Mouse (Mus musculus) liver, embryonic 14.5 days (tissue): ENCODE results near the gene Vwa1. TPM values are rescaled to one million over a fixed set of nuclear protein-coding genes. Genes with fewer than 3 reads are reported as not detected.

Experiments used
- ATAC-seq: fragments of 200-750 bp; cut with Nextera tagmentation; 2 replicates; pipeline ENCODE4 v1.8.0; 2017; ENCODE audit warnings: moderate number of reproducible peaks, mild to moderate bottlenecking, moderate library complexity; ENCODE audit not compliant: insufficient read depth
- DNase-seq, 3 experiments: peaks; one replicate each; pipeline ENCODE4 v3.0.0-alpha.2; 2012 to 2013; ENCODE audit warnings: low read depth in 3 of 3, low spot score in 3 of 3
- H3K27ac ChIP-seq: fragments of 300-500 bp; sonication (generic); 2 replicates; pipeline ENCODE4 v1.5.1; 2014; ENCODE audit warnings: moderate library complexity, mild to moderate bottlenecking, control low read depth, inconsistent platforms
- H3K27me3 ChIP-seq: fragments of 300-500 bp; sonication (generic); 2 replicates; pipeline ENCODE4 v1.6.1; 2014; ENCODE audit warnings: mild to moderate bottlenecking, low read length, moderate library complexity; ENCODE audit not compliant: control insufficient read depth, insufficient read depth
- H3K36me3 ChIP-seq: fragments of 300-500 bp; sonication (generic); replicated peaks from 2 replicates; pipeline ENCODE4 v1.6.1; 2014; ENCODE audit warnings: low read depth; ENCODE audit not compliant: control insufficient read depth, insufficient read depth
- H3K4me1 ChIP-seq, 2 experiments: fragments of 200-500 bp in 1 of 2; fragments of 300-500 bp in 1 of 2; sonication (generic) in 1 of 2; replicated peaks; 2 replicates each; pipeline ENCODE4 v1.6.1; 2012 to 2014; ENCODE audit warnings: antibody characterized with exemption in 1 of 2, inconsistent platforms in 1 of 2, low read length in 1 of 2; ENCODE audit not compliant: control insufficient read depth in 2 of 2, insufficient read depth in 2 of 2
- H3K4me2 ChIP-seq: fragments of 300-500 bp; sonication (generic); 2 replicates; pipeline ENCODE4 v1.6.1; 2014; ENCODE audit warnings: low read depth, mild to moderate bottlenecking, control low read depth, moderate library complexity
- H3K4me3 ChIP-seq, 2 experiments: fragments of 200-500 bp in 1 of 2; fragments of 300-500 bp in 1 of 2; sonication (generic) in 1 of 2; 2 replicates each; pipeline ENCODE4 v1.5.1; 2012 to 2014; ENCODE audit warnings: low read depth in 2 of 2, low read length in 2 of 2, mild to moderate bottlenecking in 2 of 2, control low read depth in 1 of 2, inconsistent platforms in 1 of 2, moderate library complexity in 1 of 2; ENCODE audit not compliant: insufficient read depth in 1 of 2
- H3K9ac ChIP-seq: fragments of 300-500 bp; sonication (generic); replicated peaks from 2 replicates; pipeline ENCODE4 v1.6.1; 2014; ENCODE audit warnings: mild to moderate bottlenecking, control low read depth, moderate library complexity
- H3K9me3 ChIP-seq: fragments of 300-500 bp; sonication (generic); 2 replicates; pipeline ENCODE4 v1.6.1; 2016; ENCODE audit warnings: low read length, mixed read lengths; ENCODE audit not compliant: control insufficient read depth
- CTCF ChIP-seq: IDR thresholded peaks from 2 replicates; pipeline ENCODE4 v1.5.1; 2016; ENCODE audit warnings: antibody characterized with exemption, low read depth, control low read depth
- EP300 ChIP-seq: IDR thresholded peaks from 2 replicates; pipeline ENCODE4 v1.6.1; 2016; ENCODE audit warnings: antibody characterized with exemption, low read depth
- WGBS: fragments of 180-500 bp; shearing (Covaris S2); extraction: QIAGEN DNeasy Blood & Tissue Kit; methylation state at CpG from one replicate; pipeline ENCODE4 v1.1.7; 2014; ENCODE audit not compliant: insufficient replicate concordance; 5-methylcytosine and 5-hydroxymethylcytosine counted together
- microRNA-seq: library from miRNA; unstranded; fragments of <30 nt; microRNA quantifications from one replicate; pipeline ENCODE4, GENCODE M21; 2016
- polyA plus RNA-seq, 2 experiments: library from polyadenylated mRNA; depleted of rRNA in 1 of 2; stranded (reverse) in 1 of 2; unstranded in 1 of 2; fragments of >200 nt; fragmentation: Nextera tagmentation in 1 of 2; extraction: Ambion mirVana in 1 of 2; gene quantifications; 2 replicates each; pipeline versions ENCODE4 v1.2.1 to v1.2.3; 2012 to 2014

Gene Vwa1
- polyA plus RNA-seq, 2 experiments = 0.15 to 0.19 TPM

DNA sequence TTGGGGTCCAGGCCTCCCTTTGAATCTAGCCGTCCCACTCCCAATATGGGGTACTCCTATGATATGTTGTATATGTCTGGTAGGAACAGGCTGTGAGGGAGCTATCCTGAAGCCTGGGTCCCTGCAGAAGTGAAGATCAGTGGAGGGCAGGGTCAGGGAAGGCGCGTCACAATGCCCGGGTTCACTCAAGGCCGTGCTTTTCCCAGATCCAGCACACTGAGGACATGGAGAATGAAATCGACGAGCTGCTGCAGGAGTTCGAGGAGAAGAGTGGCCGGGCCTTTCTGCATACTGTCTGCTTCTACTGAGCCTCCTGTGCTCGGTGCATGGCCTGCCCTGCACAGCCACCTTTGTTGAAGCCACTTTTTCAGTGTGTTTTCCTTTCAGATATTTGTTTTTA is 41.2 kb downstream of the Vwa1 start:
- Histone ChIP-seq H3K27me3 (no peaks in the 10 kb centered on the region), H3K4me3 (no peak overlapping the region), H3K36me3 (no peaks in the 10 kb centered on the region; the same call in none of the 2 replicates), H3K27ac (no peak overlapping the region), H3K4me2 (peak overlapping the region; percentile 92), H3K9me3 (no peaks in the 10 kb centered on the region), H3K9ac (no peak overlapping the region), H3K4me1 (peaks cover 3% of the 10 kb centered on the region in 2 experiments; a peak in 1 of 4 replicates)
- no peak for TF ChIP-seq EP300
- TF ChIP-seq CTCF = no peak
- DNase-seq (no peak), ATAC-seq (no peak)
- WGBS = 79% methylated on average over 10 of the region's 10 CpGs

DNA sequence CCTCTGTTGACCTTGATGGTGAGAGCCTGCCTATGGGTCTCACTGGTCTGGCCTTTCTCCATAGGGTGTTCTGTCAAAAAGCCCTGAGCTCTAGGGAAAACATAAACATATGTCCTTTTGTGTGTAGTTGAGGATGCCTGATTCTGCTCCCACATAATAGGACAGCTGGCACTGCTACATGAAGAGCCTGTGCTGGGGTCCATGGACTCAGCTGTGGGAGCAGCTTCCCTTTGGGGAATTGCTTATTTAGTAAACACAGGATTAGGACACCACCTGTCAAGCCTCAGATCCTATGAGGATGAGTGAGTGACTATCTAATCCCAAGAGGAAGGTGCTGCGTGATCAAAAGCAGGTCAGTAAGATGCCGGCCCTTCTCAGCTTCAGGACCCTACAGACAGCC is 46.5 kb downstream of the Vwa1 start:
- Histone ChIP-seq H3K4me2 (no peak overlapping the region), H3K9me3 (no peaks in the 10 kb centered on the region), H3K4me3 (no peak overlapping the region), H3K36me3 (peaks cover 3% of the 10 kb centered on the region), H3K9ac (no peak overlapping the region), H3K27ac (no peak overlapping the region), H3K4me1 (no peaks in the 10 kb centered on the region), H3K27me3 (no peaks in the 10 kb centered on the region)
- ATAC-seq (no peak), DNase-seq (no peak)
- TF ChIP-seq CTCF (no peak), EP300 (no peak)
- WGBS = 80% methylated on average over 2 of the region's 2 CpGs

DNA sequence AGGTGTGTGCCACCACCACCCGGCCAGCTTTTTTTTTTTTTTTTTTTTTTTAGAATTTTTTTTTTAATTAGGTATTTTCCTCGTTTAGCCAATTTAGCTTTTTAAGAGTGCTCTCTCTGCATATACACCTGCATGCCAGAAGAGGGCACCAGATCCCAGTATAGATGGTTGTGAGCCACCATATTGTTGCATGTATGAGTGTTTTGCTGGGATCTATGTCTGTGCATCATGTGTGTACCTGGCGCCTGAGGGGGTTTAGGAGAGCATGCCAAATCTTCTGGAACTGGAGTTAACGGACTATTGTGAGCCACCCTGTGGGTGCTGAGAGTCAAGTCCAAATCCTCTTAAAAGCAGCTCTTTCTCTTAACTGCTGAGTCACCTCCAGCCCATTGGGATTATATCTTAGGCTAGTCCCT is 52.8 kb downstream of the Vwa1 start:
- TF ChIP-seq EP300 (no peak), CTCF (peak; percentile 77)
- Histone ChIP-seq H3K9me3 (no peaks in the 10 kb centered on the region), H3K36me3 (peaks cover 13% of the 10 kb centered on the region), H3K4me2 (no peak overlapping the region), H3K4me3 (no peak overlapping the region), H3K27me3 (no peaks in the 10 kb centered on the region), H3K27ac (no peak overlapping the region), H3K9ac (no peak overlapping the region), H3K4me1 (no peaks in the 10 kb centered on the region)
- no peak for ATAC-seq
- peak in 1 of 3 experiments; percentile 27 for DNase-seq
- 36% methylated on average over 4 of the region's 4 CpGs for WGBS

Small RNA genes within 50 kb of the gene (microRNA-seq; reads per million reads assigned to microRNA genes)
- gene Gm27743 = not detected

Other genes starting within 250 kb of the Vwa1 start
- 32.0 and 32.2 TPM in 2 replicates for gene Nadk, start 212.3 kb downstream of the Vwa1 start, polyA plus RNA-seq (2012; rRNA removed)
- 40.2 and 48.4 TPM in 2 replicates for gene Nadk, start 212.3 kb downstream of the Vwa1 start, polyA plus RNA-seq (2014; fragmentation: Nextera tagmentation; extraction: Ambion mirVana)
- gene Slc35e2, start 173.3 kb downstream of the Vwa1 start, polyA plus RNA-seq (2012; rRNA removed) = 4.1 and 4.2 TPM in 2 replicates
- 6.7 and 7.9 TPM in 2 replicates for gene Slc35e2, start 173.3 kb downstream of the Vwa1 start, polyA plus RNA-seq (2014; fragmentation: Nextera tagmentation; extraction: Ambion mirVana)
- 12.6 and 21.4 TPM in 2 replicates for gene Cdk11b, start 149.8 kb downstream of the Vwa1 start, polyA plus RNA-seq (2012; rRNA removed)
- gene Cdk11b, start 149.8 kb downstream of the Vwa1 start, polyA plus RNA-seq (2014; fragmentation: Nextera tagmentation; extraction: Ambion mirVana) = 16.3 and 19.4 TPM in 2 replicates
- gene Gm10563, start 129.3 kb downstream of the Vwa1 start, polyA plus RNA-seq (2012; rRNA removed) = not detected in 2 replicates
- gene Gm10563, start 129.3 kb downstream of the Vwa1 start, polyA plus RNA-seq (2014; fragmentation: Nextera tagmentation; extraction: Ambion mirVana) = not detected in 2 replicates
- gene Mmp23, start 121.3 kb downstream of the Vwa1 start, polyA plus RNA-seq (2012; rRNA removed) = 3.4 and 5.4 TPM in 2 replicates
- gene Mmp23, start 121.3 kb downstream of the Vwa1 start, polyA plus RNA-seq (2014; fragmentation: Nextera tagmentation; extraction: Ambion mirVana) = 2.8 TPM in 2 replicates
- gene Mib2, start 105.5 kb downstream of the Vwa1 start, polyA plus RNA-seq (2012; rRNA removed) = 4.8 and 4.9 TPM in 2 replicates
- 1.8 and 1.9 TPM in 2 replicates for gene Mib2, start 105.5 kb downstream of the Vwa1 start, polyA plus RNA-seq (2014; fragmentation: Nextera tagmentation; extraction: Ambion mirVana)
- gene Fndc10, start 80.4 kb downstream of the Vwa1 start, polyA plus RNA-seq (2012; rRNA removed) = 0.58 and 0.87 TPM in 2 replicates
- 0.10 and 0.15 TPM in 2 replicates for gene Fndc10, start 80.4 kb downstream of the Vwa1 start, polyA plus RNA-seq (2014; fragmentation: Nextera tagmentation; extraction: Ambion mirVana)
- gene Ssu72, start 69.9 kb downstream of the Vwa1 start, polyA plus RNA-seq (2012; rRNA removed) = 38.6 and 39.5 TPM in 2 replicates
- gene Ssu72, start 69.9 kb downstream of the Vwa1 start, polyA plus RNA-seq (2014; fragmentation: Nextera tagmentation; extraction: Ambion mirVana) = 53.9 and 56.9 TPM in 2 replicates
- gene Tmem240, start 39.9 kb downstream of the Vwa1 start, polyA plus RNA-seq (2012; rRNA removed) = 0.06 and 0.17 TPM in 2 replicates
- 0.06 TPM in 1 of 2 replicates, not detected in the other for gene Tmem240, start 39.9 kb downstream of the Vwa1 start, polyA plus RNA-seq (2014; fragmentation: Nextera tagmentation; extraction: Ambion mirVana)
- 28.7 and 41.8 TPM in 2 replicates for gene Atad3a, start 13.6 kb downstream of the Vwa1 start, polyA plus RNA-seq (2012; rRNA removed)
- 31.2 and 38.7 TPM in 2 replicates for gene Atad3a, start 13.6 kb downstream of the Vwa1 start, polyA plus RNA-seq (2014; fragmentation: Nextera tagmentation; extraction: Ambion mirVana)
- gene Tmem88b, start 11.2 kb upstream of the Vwa1 start, polyA plus RNA-seq (2012; rRNA removed) = 0.28 and 0.32 TPM in 2 replicates
- gene Tmem88b, start 11.2 kb upstream of the Vwa1 start, polyA plus RNA-seq (2014; fragmentation: Nextera tagmentation; extraction: Ambion mirVana) = 0.04 and 0.11 TPM in 2 replicates
- 0.02 and 0.03 TPM in 2 replicates for gene Ankrd65, start 15.7 kb upstream of the Vwa1 start, polyA plus RNA-seq (2012; rRNA removed)
- not detected in 2 replicates for gene Ankrd65, start 15.7 kb upstream of the Vwa1 start, polyA plus RNA-seq (2014; fragmentation: Nextera tagmentation; extraction: Ambion mirVana)
- 41.6 and 62.8 TPM in 2 replicates for gene Mrpl20, start 28.2 kb upstream of the Vwa1 start, polyA plus RNA-seq (2012; rRNA removed)
- gene Mrpl20, start 28.2 kb upstream of the Vwa1 start, polyA plus RNA-seq (2014; fragmentation: Nextera tagmentation; extraction: Ambion mirVana) = 197 and 200 TPM in 2 replicates
- 43.3 and 65.8 TPM in 2 replicates for gene Ccnl2, start 37.8 kb upstream of the Vwa1 start, polyA plus RNA-seq (2012; rRNA removed)
- 51.2 and 57.2 TPM in 2 replicates for gene Ccnl2, start 37.8 kb upstream of the Vwa1 start, polyA plus RNA-seq (2014; fragmentation: Nextera tagmentation; extraction: Ambion mirVana)
- gene Aurkaip1, start 56.6 kb upstream of the Vwa1 start, polyA plus RNA-seq (2012; rRNA removed) = 67.4 and 77.0 TPM in 2 replicates
- gene Aurkaip1, start 56.6 kb upstream of the Vwa1 start, polyA plus RNA-seq (2014; fragmentation: Nextera tagmentation; extraction: Ambion mirVana) = 117 and 120 TPM in 2 replicates
- gene Mxra8, start 65.0 kb upstream of the Vwa1 start, polyA plus RNA-seq (2012; rRNA removed) = 5.4 and 6.2 TPM in 2 replicates
- 3.9 and 4.9 TPM in 2 replicates for gene Mxra8, start 65.0 kb upstream of the Vwa1 start, polyA plus RNA-seq (2014; fragmentation: Nextera tagmentation; extraction: Ambion mirVana)
- gene Dvl1, start 72.7 kb upstream of the Vwa1 start, polyA plus RNA-seq (2012; rRNA removed) = 20.9 and 24.5 TPM in 2 replicates
- gene Dvl1, start 72.7 kb upstream of the Vwa1 start, polyA plus RNA-seq (2014; fragmentation: Nextera tagmentation; extraction: Ambion mirVana) = 2.8 and 3.9 TPM in 2 replicates
- 0.08 and 0.09 TPM in 2 replicates for gene Tas1r3, start 88.7 kb upstream of the Vwa1 start, polyA plus RNA-seq (2012; rRNA removed)
- gene Tas1r3, start 88.7 kb upstream of the Vwa1 start, polyA plus RNA-seq (2014; fragmentation: Nextera tagmentation; extraction: Ambion mirVana) = 0.04 and 0.06 TPM in 2 replicates
- 5.6 and 6.6 TPM in 2 replicates for gene Cptp, start 94.7 kb upstream of the Vwa1 start, polyA plus RNA-seq (2012; rRNA removed)
- 7.6 and 9.4 TPM in 2 replicates for gene Cptp, start 94.7 kb upstream of the Vwa1 start, polyA plus RNA-seq (2014; fragmentation: Nextera tagmentation; extraction: Ambion mirVana)
- 16.7 and 22.1 TPM in 2 replicates for gene Ints11, start 94.8 kb upstream of the Vwa1 start, polyA plus RNA-seq (2012; rRNA removed)
- 34.0 and 34.6 TPM in 2 replicates for gene Ints11, start 94.8 kb upstream of the Vwa1 start, polyA plus RNA-seq (2014; fragmentation: Nextera tagmentation; extraction: Ambion mirVana)
- gene Pusl1, start 117.1 kb upstream of the Vwa1 start, polyA plus RNA-seq (2012; rRNA removed) = 16.8 and 19.4 TPM in 2 replicates
- 12.9 and 14.9 TPM in 2 replicates for gene Pusl1, start 117.1 kb upstream of the Vwa1 start, polyA plus RNA-seq (2014; fragmentation: Nextera tagmentation; extraction: Ambion mirVana)
- 9.4 and 9.6 TPM in 2 replicates for gene Acap3, start 117.1 kb upstream of the Vwa1 start, polyA plus RNA-seq (2012; rRNA removed)
- gene Acap3, start 117.1 kb upstream of the Vwa1 start, polyA plus RNA-seq (2014; fragmentation: Nextera tagmentation; extraction: Ambion mirVana) = 4.7 and 5.5 TPM in 2 replicates
- gene Ube2j2, start 169.1 kb upstream of the Vwa1 start, polyA plus RNA-seq (2012; rRNA removed) = 19.9 and 36.9 TPM in 2 replicates
- 61.5 and 62.3 TPM in 2 replicates for gene Ube2j2, start 169.1 kb upstream of the Vwa1 start, polyA plus RNA-seq (2014; fragmentation: Nextera tagmentation; extraction: Ambion mirVana)
- gene C1qtnf12, start 187.6 kb upstream of the Vwa1 start, polyA plus RNA-seq (2012; rRNA removed) = 37.4 and 43.2 TPM in 2 replicates
- gene C1qtnf12, start 187.6 kb upstream of the Vwa1 start, polyA plus RNA-seq (2014; fragmentation: Nextera tagmentation; extraction: Ambion mirVana) = 85.1 and 96.2 TPM in 2 replicates
- gene B3galt6, start 218.0 kb upstream of the Vwa1 start, polyA plus RNA-seq (2012; rRNA removed) = 2.8 and 2.9 TPM in 2 replicates
- gene B3galt6, start 218.0 kb upstream of the Vwa1 start, polyA plus RNA-seq (2014; fragmentation: Nextera tagmentation; extraction: Ambion mirVana) = 3.7 TPM in 2 replicates
- 20.1 and 26.8 TPM in 2 replicates for gene Sdf4, start 218.2 kb upstream of the Vwa1 start, polyA plus RNA-seq (2012; rRNA removed)
- 72.1 and 79.4 TPM in 2 replicates for gene Sdf4, start 218.2 kb upstream of the Vwa1 start, polyA plus RNA-seq (2014; fragmentation: Nextera tagmentation; extraction: Ambion mirVana)
- gene Tnfrsf4, start 239.1 kb upstream of the Vwa1 start, polyA plus RNA-seq (2012; rRNA removed) = 1.0 and 1.8 TPM in 2 replicates
- gene Tnfrsf4, start 239.1 kb upstream of the Vwa1 start, polyA plus RNA-seq (2014; fragmentation: Nextera tagmentation; extraction: Ambion mirVana) = 0.13 TPM in 2 replicates